Mouse (Mus musculus) neural tube, embryonic 11.5 days (tissue): ENCODE results near the gene Jarid2. TPM values are rescaled to one million over a fixed set of nuclear protein-coding genes. Genes with fewer than 3 reads are reported as not detected.
A peak's percentile ranks its signal among the peaks of the same experiment; 100 is the strongest.

Experiments
- ATAC-seq: fragments of 200-750 bp; cut with Nextera tagmentation; 2 replicates; pipeline ENCODE4 v1.8.0; 2017; ENCODE audit warnings: moderate number of reproducible peaks, mild to moderate bottlenecking, moderate TSS enrichment, moderate library complexity; ENCODE audit not compliant: insufficient read depth, low FRiP score, low TSS enrichment
- DNase-seq: peaks from one replicate; pipeline ENCODE4 v3.0.0-alpha.2; 2015; ENCODE audit warnings: low spot score
- H3K27ac ChIP-seq: fragments of 300-500 bp; sonication (generic); 2 replicates; pipeline ENCODE4 v1.5.1; 2014; ENCODE audit warnings: low read depth, mild to moderate bottlenecking, low read length
- H3K27me3 ChIP-seq: fragments of 300-500 bp; sonication (generic); 2 replicates; pipeline ENCODE4 v1.6.1; 2014; ENCODE audit warnings: mild to moderate bottlenecking, low read length, mixed read lengths; ENCODE audit not compliant: control insufficient read depth, insufficient read depth
- H3K36me3 ChIP-seq: fragments of 300-500 bp; sonication (generic); 2 replicates; pipeline ENCODE4 v1.6.1; 2014; ENCODE audit warnings: mild to moderate bottlenecking, low read length, moderate library complexity, mixed read lengths; ENCODE audit not compliant: control insufficient read depth, insufficient read depth
- H3K4me1 ChIP-seq: fragments of 300-500 bp; sonication (generic); 2 replicates; pipeline ENCODE4 v1.6.1; 2014; ENCODE audit warnings: low read length, mixed read lengths; ENCODE audit not compliant: control insufficient read depth, insufficient read depth
- H3K4me2 ChIP-seq: fragments of 300-500 bp; sonication (generic); 2 replicates; pipeline ENCODE4 v1.6.1; 2014; ENCODE audit warnings: low read depth, mild to moderate bottlenecking, moderate library complexity
- H3K4me3 ChIP-seq: fragments of 300-500 bp; sonication (generic); 2 replicates; pipeline ENCODE4 v1.5.1; 2014; ENCODE audit warnings: low read depth, low read length
- H3K9ac ChIP-seq: fragments of 300-500 bp; sonication (generic); 2 replicates; pipeline ENCODE4 v1.6.1; 2014; ENCODE audit warnings: mild to moderate bottlenecking, low read length
- H3K9me3 ChIP-seq: fragments of 300-500 bp; sonication (generic); 2 replicates; pipeline ENCODE4 v1.6.1; 2016; ENCODE audit warnings: low read length; ENCODE audit not compliant: control insufficient read depth
- WGBS: fragments of 180-500 bp; shearing (Covaris S2); extraction: QIAGEN DNeasy Blood & Tissue Kit; methylation state at CpG from one replicate; pipeline ENCODE4 v1.1.7; 2014; 5-methylcytosine and 5-hydroxymethylcytosine counted together
- polyA plus RNA-seq: library from polyadenylated mRNA; unstranded; fragments of >200 nt; fragmentation: Nextera tagmentation; extraction: Ambion mirVana; gene quantifications from 2 replicates; pipeline ENCODE4 v1.2.1, GENCODE M21; 2014

Gene Jarid2
- polyA plus RNA-seq, 1 experiment from 2014 or later, result 47.9 TPM

DNA sequence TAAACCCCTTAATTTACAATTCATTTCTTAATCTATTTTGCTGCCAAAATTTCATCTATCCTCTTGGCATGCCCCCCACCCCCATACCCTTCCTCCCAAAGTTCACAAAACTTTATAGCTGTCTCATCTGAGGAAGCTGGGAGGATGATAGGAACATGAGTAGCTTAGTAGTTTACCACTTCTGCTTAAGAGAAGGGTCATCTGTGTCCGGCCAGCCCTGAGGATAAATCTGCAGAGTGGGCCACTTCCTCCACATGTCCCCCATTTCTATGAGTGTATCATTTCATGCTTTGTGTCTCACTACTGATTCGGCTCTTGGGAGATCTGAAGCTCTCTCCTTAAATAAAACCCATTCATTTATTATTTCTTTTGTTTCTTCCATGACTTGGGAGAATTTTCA lies 102.8 kb downstream of the Jarid2 start:
- Histone ChIP-seq H3K27me3 (no peaks in the 10 kb centered on the region), H3K36me3 (no peaks in the 10 kb centered on the region), H3K4me1 (no peaks in the 10 kb centered on the region), H3K4me3 (no peak overlapping the region), H3K9me3 (no peaks in the 10 kb centered on the region), H3K4me2 (no peak overlapping the region), H3K27ac (no peak overlapping the region), H3K9ac (no peak overlapping the region)
- DNase-seq, result no peak
- ATAC-seq, result no peak
- WGBS, result 96% methylated on average over 2 of the region's 2 CpGs

DNA sequence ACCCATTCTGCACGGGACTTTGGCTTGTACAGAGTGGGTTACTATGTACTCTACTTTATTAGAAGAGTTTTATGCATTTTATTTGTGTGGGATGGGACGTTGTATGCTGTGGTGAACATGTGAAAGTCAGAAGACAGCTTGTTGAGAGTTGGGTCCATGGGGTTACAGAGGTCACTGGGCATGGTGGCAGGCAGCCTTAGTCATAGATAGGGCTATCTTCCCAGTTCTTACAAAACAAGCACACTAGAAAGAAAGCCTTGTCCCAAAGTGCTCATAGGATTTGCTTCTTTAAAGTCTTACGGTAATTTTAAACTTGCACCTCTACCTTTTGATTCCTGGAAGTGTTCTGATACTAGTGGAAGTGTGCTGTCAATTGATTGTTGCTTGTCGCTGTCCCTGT lies 103.6 kb downstream of the Jarid2 start:
- Histone ChIP-seq H3K9me3 (no peaks in the 10 kb centered on the region), H3K36me3 (no peaks in the 10 kb centered on the region), H3K4me3 (no peak overlapping the region), H3K4me1 (no peaks in the 10 kb centered on the region), H3K27me3 (no peaks in the 10 kb centered on the region), H3K27ac (no peak overlapping the region), H3K4me2 (no peak overlapping the region), H3K9ac (no peak overlapping the region)
- DNase-seq (no peak), ATAC-seq (no peak)
- 93% methylated on average over 4 of the region's 4 CpGs for WGBS

DNA sequence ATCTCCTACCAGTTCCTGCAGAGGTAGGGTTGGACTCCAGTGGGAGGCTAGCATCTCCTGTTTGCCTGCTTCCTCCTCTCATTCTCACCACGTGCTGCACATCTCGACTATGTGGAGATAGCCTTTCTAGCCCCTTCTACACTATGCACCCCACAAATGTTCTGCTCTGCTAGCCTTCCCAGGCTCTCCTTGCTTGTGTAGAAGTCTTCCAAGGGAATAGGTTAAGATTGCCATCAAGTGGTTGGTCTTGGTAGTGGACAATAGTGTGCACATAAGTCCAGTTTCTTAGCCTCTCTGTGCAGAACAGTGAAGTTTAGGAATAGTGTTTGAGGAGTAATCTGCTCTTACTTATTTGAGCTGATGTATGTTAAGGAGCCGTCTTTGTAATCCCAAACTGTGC lies 104.1 kb downstream of the Jarid2 start:
- no peak for DNase-seq
- H3K27me3 ChIP-seq, result no peaks in the 10 kb centered on the region
- WGBS, result 80% methylated on average over 3 of the region's 3 CpGs
- no peaks in the 10 kb centered on the region for H3K36me3 ChIP-seq
- no peak overlapping the region for H3K4me3 ChIP-seq
- no peaks in the 10 kb centered on the region for H3K4me1 ChIP-seq
- no peak overlapping the region for H3K9ac ChIP-seq
- no peaks in the 10 kb centered on the region for H3K9me3 ChIP-seq
- no peak overlapping the region for H3K27ac ChIP-seq
- no peak overlapping the region for H3K4me2 ChIP-seq
- no peak for ATAC-seq

DNA sequence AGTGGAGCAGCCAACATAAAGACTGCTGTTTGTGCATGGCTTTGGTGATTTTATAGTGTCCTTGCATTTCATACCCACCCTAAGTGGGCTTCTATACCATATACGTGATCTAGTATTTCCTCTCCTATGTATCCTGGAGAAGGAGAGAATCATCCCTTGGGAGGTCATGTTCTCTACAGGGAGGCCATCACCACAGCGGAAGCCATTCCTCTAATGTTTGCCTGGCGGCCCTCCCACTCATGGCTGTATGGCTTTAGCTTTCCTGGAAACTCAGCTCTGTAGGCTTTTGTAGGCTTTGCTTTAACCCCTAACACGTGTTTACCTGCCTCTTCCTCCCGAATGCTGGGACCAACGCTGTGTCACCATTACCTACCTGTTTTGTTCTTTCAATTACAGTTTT lies 108.2 kb downstream of the Jarid2 start:
- Histone ChIP-seq H3K9ac (no peak overlapping the region), H3K4me1 (peaks cover 12% of the 10 kb centered on the region), H3K4me2 (no peak overlapping the region), H3K9me3 (no peaks in the 10 kb centered on the region), H3K27me3 (no peaks in the 10 kb centered on the region), H3K4me3 (no peak overlapping the region), H3K36me3 (no peaks in the 10 kb centered on the region), H3K27ac (no peak overlapping the region)
- DNase-seq (no peak), ATAC-seq (no peak)
- 78% methylated on average over 6 of the region's 6 CpGs for WGBS

DNA sequence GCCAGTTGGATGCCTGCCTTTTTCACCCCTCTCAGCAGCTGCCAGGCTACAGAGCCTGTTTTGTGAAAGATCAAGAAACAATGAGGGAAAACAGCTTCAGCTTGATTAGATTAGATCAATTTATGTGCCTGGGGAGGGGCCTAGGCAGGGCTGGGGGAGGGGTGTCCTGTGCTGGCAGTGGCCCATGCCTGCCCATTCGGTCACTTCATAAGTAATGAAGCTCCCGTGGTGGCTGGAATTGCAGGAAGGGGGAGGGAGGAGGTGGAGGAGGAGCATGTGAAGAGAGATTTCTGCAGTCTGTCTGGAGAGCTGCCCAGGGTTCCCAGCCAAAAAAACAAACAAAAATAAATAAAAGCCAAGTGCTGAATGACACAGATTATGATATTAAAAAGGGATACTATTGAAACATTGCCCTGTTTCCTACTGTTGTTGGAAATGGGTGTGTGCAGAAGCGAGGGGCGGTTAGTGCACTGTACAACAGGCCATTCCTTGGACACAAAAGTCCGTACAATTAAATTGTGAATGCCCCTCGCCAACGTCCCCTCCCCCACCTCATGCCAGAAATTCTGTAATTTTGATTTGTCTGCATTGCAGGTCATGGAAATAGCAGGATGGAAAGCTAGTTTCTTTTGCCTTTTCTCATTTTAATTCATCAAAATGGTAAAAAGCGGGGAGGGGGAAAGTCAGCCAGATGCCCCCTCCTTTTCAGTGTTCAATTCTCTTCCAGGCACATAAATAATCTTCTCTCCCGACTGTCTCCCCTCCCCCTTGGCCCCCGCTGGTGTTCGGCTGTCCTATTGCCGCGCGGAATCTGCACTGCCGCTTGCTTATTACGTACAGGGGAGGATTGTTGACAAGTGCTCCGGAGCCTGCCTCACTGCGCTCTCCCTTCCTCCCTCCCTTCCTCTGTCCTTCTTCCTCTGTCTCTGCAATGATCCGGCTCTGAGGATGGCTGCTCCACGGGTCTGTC lies 110.9 kb downstream of the Jarid2 start:
- Histone ChIP-seq H3K4me2 (peak overlapping the region; percentile 59), H3K4me1 (peaks cover 28% of the 10 kb centered on the region), H3K36me3 (no peaks in the 10 kb centered on the region), H3K27me3 (no peaks in the 10 kb centered on the region), H3K4me3 (peak overlapping the region; percentile 36), H3K27ac (peak overlapping the region; percentile 95), H3K9ac (peak overlapping the region; percentile 58), H3K9me3 (no peaks in the 10 kb centered on the region)
- ATAC-seq (peak; percentile 96), DNase-seq (peak; percentile 90)
- WGBS, result 4% methylated on average over 20 of the region's 20 CpGs

DNA sequence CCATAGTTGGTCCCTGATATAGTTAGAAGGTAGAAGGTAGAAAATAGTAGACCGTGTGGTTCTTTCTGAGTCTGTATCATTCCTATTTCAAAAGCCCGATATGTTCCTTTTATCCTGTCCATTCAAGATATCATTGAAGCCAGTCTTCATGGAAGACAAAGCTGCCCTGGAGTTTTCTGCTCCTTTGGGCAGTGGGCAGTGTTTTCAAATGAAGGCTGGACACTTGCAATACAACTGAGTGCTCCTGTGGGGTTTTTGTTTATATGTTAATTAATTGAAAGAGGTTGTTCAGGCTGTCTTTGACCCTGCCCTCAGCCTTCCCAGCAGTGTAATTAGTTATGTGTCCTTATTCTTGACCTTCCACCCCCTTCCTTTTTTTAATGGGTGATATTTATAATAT lies 122.2 kb downstream of the Jarid2 start:
- no peaks in the 10 kb centered on the region for H3K27me3 ChIP-seq
- H3K27ac ChIP-seq, result no peak overlapping the region
- WGBS, result 75% methylated on average over 2 of the region's 2 CpGs
- H3K4me1 ChIP-seq, result no peaks in the 10 kb centered on the region; the same call in 1 of the 2 replicates
- no peak for ATAC-seq
- no peaks in the 10 kb centered on the region; the same call in 1 of the 2 replicates for H3K36me3 ChIP-seq
- no peaks in the 10 kb centered on the region for H3K9me3 ChIP-seq
- H3K4me2 ChIP-seq, result no peak overlapping the region
- H3K4me3 ChIP-seq, result no peak overlapping the region
- DNase-seq, result no peak
- no peak overlapping the region for H3K9ac ChIP-seq

DNA sequence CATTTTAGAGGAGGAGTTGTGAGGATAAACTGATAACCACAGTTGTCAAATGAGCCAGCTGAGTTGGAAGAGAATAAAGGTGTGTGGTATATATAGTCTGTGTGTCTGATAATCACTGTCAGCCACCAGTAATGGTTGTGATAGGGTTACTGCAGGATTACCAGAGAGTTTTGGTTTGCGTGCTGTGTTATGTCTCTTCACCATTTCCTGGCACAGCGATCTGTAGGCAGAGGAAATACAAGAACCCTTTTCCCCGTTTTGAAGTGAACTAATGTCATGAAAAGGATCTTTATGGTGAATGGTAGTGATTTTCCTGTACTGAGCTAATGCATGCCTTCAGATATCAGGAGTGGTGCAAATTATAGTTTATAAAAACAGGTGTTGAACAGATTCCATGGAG lies 122.8 kb downstream of the Jarid2 start:
- DNase-seq (no peak), ATAC-seq (no peak)
- Histone ChIP-seq H3K4me2 (no peak overlapping the region), H3K4me1 (no peaks in the 10 kb centered on the region; the same call in 1 of the 2 replicates), H3K9me3 (no peaks in the 10 kb centered on the region), H3K4me3 (no peak overlapping the region), H3K27me3 (no peaks in the 10 kb centered on the region), H3K27ac (no peak overlapping the region), H3K9ac (no peak overlapping the region), H3K36me3 (no peaks in the 10 kb centered on the region; the same call in 1 of the 2 replicates)
- WGBS, result 91% methylated on average over 3 of the region's 3 CpGs

DNA sequence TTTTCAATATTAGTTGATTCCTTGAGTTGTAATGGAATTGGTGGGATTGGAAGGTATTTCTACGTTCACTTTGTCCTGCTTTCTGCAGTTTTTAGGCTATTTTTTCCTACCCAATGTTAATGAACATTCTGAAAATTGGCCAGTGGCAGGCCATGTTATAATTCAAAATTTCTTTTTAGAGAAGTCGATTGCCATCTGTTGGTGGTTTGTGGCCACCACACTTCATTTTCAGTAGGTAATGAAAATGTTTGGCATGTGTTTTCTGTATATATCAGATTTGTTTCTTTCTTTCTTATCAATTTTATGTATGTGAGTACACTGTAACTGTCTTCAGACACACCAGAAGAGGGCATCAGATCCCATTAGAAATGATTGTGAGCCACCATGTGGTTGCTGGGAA lies 136.3 kb downstream of the Jarid2 start:
- H3K4me1 ChIP-seq, result no peaks in the 10 kb centered on the region
- no peak overlapping the region for H3K4me2 ChIP-seq
- H3K27ac ChIP-seq, result no peak overlapping the region
- no peaks in the 10 kb centered on the region for H3K27me3 ChIP-seq
- H3K9ac ChIP-seq, result no peak overlapping the region
- H3K4me3 ChIP-seq, result no peak overlapping the region
- ATAC-seq (no peak), DNase-seq (no peak)
- no peaks in the 10 kb centered on the region for H3K9me3 ChIP-seq
- H3K36me3 ChIP-seq, result no peaks in the 10 kb centered on the region
- 96% methylated on average over 2 of the region's 2 CpGs for WGBS

DNA sequence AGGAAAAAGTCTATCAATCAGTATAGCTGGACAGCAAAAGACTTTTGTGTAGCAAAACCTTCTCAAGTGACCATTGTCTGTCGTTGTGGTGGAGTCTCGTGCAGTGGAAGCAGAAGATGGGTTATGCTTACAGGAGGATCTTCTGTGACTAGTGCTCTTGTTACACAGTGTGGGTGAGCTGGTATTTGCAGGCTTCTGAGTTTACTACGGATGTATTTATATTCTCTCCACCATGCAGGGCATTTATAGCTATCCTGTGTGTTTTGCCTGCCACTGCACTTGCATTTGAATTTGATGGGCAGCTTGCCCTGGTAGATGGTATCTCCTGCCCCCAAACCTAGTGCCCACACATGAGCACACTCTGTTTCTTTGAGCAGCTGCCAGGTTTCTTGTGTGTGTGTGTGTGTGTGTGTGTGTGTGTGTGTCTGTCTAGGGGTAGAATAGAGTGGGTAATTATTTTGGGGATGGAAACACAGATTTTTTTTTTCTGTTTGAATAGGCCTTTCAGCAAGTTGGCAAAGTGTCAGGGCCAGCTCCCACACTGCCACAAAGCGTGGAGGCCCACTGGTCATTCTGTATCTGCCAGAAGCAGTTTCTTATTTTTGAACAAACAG lies 138.9 kb downstream of the Jarid2 start:
- Histone ChIP-seq H3K4me3 (no peak overlapping the region), H3K4me1 (no peaks in the 10 kb centered on the region), H3K27me3 (no peaks in the 10 kb centered on the region), H3K27ac (no peak overlapping the region), H3K9me3 (no peaks in the 10 kb centered on the region), H3K9ac (no peak overlapping the region), H3K4me2 (no peak overlapping the region), H3K36me3 (no peaks in the 10 kb centered on the region)
- WGBS, result 68% methylated on average over 4 of the region's 4 CpGs
- no peak for DNase-seq
- no peak for ATAC-seq
